Mouse (Mus musculus) heart, postnatal 36 days (tissue): ENCODE data around the gene Srsf10. TPM values are rescaled to one million over a fixed set of nuclear protein-coding genes. Genes with fewer than 3 reads are reported as not detected.

Experiments
- DNase-seq, 2 experiments: peaks; one replicate each; pipeline ENCODE4 v3.0.0; 2021 to 2022
- intact Hi-C: fragments of 180-260 bp; cut with DNase I; formaldehyde crosslinking; loops from one replicate; pipeline ENCODE4 v1.15.1; 2025
- total RNA-seq, 2 experiments: library from RNA; stranded (reverse); gene quantifications; 2 replicates each; pipeline ENCODE4 v1.2.3; 2021

Srsf10 gene
- total RNA-seq, 2 experiments from 2014 or later: 37.1 to 45.6 TPM

DNA sequence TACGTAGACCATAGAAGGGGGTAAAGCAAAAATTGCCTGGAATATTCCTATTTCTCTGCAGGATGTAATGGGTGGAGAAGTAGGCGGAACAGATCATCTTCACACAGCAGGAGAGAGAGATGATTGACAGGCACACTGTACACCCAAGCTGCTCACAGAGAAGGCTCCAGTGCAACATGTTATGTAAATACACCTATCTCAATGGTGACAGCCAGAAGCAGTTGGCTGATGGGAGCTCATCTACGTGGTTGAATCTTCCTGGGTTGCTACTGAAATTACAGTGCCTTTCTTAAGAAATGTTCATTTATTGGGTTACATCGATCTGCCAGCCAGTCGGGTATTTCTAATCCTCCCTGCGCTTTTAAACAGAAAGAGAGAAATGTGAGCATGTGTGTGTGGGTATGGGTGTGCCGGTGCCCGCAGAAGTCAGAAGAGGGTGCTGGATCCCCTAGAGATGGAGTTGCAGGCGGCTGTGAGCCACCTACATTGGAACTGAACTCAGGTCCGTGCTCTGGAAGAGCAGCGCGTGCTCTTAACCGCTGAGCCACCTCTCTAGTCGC is 1.5 kb upstream of the Srsf10 start:
- intact Hi-C loops: loop anchor here (2.0 kb wide), 1 partner anchor 25 kb away; no protein-coding TSS in a partner anchor

GRCm38 (mm10) chr4:135854630-135855029 is 917 bp upstream of the Srsf10 start:
- intact Hi-C loops: loop anchor here (2.0 kb wide), 1 partner anchor 26 kb away; no protein-coding TSS in a partner anchor
- no peak for DNase-seq

More for the DNA sequence above, 1.5 kb upstream of the Srsf10 start:
- no peak for DNase-seq

- intact Hi-C loops: loop anchor here (2.0 kb wide), 1 partner anchor 26 kb away; no protein-coding TSS in a partner anchor
- no peak for DNase-seq
Observed at GRCm38 (mm10) chr4:135855080-135855479, 467 bp upstream of the Srsf10 start.

DNA sequence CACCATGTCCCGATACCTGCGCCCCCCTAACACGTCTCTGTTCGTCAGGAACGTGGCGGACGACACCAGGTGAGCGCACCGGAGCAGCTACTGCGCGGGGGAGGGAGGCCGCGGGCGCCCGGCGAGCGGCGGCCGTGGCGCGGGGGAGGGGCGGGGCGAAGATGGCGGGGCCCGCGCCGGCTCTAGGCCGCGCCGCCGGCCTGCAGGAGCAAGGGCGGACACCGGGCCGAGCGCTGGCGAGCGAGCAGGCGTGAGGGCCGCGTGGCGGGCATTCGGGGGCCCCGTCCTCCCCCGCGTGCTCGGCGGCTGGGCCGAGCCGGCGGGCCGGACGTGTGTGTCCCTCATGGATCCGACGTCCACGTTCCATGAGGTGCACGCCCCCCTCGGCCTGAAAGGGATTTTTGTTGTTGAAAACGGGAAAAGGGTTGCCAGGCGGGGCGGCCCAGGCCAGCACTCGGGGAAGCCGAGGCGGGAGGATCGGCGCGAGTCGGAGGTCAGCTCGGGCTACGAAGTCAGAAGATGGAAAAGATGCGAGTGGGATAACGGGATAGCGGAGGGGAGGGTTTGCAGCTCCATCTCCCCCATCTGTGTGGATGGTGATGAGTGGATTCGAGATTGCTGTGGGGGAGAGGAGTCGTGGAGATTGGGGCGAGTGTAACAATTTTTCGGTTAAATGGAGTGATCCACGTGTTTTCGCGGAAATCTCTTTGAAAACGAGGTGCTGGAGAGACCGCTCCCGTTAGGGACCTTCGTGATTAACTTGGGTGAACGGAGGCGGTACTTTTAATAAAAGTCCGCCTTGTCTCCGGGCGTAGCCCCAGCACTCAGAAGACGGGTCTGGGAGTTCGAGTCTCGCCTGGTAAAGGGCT is 910 bp downstream of the Srsf10 start:
- peak; percentile 63 to 77 for DNase-seq
- intact Hi-C loops: loop anchor here (1.0 kb wide), 1 partner anchor 17 kb away; the partner anchor contains the start of gene Pnrc2

DNA sequence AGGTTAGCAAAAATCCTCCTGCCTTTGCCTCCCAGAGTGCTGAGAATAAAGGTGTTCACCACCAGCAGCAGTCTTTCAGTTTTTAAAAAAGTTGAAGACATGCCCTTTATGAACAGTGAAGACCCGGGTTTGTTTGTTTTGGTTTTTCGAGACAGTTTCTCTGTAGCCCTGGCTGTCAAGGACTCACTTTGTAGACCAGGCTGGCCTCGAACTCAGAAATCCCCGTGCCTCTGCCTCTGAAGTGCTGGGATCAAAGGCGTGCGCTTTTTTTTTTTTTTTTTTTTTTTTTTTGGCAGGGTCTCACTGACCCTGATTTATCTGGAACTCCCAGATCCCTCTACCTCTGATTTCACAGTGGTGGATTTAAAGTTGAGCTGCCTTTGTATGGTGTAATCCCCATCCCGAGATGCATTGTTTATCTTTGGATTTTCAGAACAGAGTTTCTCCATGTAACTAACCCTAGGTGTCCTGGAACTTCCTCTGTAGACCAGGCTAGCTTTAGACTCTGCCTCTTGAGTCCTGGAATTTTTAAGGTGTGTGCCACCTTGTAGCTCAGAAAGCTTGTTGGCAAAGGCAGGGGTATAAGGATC is 2.1 kb downstream of the Srsf10 start:
- DNase-seq: no peak
- intact Hi-C loops: loop anchor here (1.0 kb wide), 1 partner anchor 12 kb away; no protein-coding TSS in a partner anchor

DNA sequence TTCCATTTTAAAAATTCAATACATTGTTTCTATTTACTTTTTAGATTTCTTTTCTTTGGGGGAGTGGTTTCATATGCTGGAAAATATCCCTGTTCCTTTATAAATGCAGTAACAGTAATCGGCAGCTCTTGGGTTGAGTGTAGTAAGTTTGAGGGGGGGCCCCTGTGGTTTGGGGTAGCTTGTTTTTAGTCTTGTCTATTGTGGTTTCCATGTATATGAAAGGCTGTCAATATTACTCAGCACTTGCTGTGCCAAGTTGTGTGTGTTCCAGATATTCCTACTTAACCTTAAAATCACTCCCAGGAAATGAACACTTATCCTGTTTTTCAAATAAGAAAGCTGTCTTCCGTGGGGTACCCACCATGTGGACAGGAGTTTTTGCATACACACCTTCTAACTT is 13.4 kb downstream of the Srsf10 start:
- DNase-seq: no peak
- intact Hi-C loops: loop anchor here (1.0 kb wide), 1 partner anchor 11 kb away; no protein-coding TSS in a partner anchor

- intact Hi-C loops: loop anchor here (10.0 kb wide), 1 partner anchor 274 kb away; the partner anchor contains the start of gene Id3
- no peak for DNase-seq
Observed at GRCm38 (mm10) chr4:135870227-135871023, 14.9 kb downstream of the Srsf10 start.

DNA sequence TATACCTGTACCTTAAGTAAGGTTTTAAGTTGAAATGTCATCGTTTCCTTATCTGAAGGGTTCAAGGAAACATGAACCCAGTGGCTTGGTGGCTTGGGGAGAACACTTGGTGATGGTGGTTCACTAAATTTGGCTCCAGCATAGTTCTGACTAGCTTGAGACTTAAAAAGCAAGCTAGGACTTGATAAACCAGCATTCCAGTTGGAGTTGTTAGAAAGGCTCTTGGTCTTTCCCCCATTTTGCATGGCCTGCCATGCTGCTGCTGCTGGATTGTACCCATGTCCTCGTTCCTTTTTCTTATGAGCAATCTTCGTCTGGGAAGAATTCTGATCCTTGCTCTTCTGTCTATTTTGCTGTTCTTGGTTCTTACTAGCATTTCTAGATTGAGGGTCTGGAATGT is 16.5 kb downstream of the Srsf10 start:
- intact Hi-C loops: loop anchor here (10.0 kb wide), 1 partner anchor 273 kb away; the partner anchor contains the start of gene Id3
- no peak for DNase-seq

DNA sequence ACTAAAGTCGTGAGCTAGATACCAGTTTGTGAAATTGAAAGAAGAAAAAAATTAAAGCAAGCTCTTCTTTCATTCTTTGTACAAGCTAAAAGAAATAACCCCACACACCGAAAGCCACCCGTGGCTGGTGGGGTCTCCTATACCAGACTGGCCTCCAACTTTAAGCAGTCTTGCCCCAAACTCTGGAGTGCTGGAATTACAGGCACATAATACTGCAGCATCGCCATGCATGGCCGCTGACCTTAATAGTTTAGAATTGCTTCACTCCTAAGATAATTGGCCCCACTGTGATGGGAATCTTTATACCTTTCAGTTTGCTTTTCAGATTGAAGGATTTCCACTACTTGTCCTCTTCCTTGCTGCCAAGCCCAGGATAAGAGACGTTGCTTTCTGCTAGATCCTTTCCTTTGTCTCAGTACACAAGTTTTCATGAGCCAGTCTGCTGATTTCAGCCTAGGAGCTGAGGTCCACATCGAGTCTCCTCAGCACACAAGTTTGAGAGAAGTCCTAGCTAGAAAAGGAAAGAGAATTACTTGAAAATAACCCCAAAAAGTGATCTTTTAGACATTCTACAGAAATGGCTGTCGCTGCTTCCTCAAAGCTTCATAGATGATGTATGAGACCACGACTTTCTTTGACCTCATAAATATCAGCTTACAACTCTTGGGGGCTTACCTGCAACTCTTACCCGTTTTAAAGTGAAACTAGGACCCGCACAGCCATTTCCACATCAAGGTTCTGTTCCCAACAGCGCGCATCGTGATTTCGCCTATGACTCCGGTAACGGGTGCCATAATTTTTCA is 17.2 kb downstream of the Srsf10 start:
- DNase-seq: peak in 1 of 2 experiments; percentile 37
- intact Hi-C loops: loop anchor here (1.0 to 10.0 kb wide), 2 partner anchors 16 to 272 kb away; partner anchors contain the start of gene Id3

- DNase-seq: peak; percentile 87 to 95
- intact Hi-C loops: loop anchor here (1.0 to 10.0 kb wide), 2 partner anchors 17 to 271 kb away; partner anchors contain the start of gene Id3
Observed at GRCm38 (mm10) chr4:135873526-135874202, 18.1 kb downstream of the Srsf10 start, which contains the start of gene Pnrc2. Gene Pnrc2, minus strand, starts transcription at chr4:135873850.

DNA sequence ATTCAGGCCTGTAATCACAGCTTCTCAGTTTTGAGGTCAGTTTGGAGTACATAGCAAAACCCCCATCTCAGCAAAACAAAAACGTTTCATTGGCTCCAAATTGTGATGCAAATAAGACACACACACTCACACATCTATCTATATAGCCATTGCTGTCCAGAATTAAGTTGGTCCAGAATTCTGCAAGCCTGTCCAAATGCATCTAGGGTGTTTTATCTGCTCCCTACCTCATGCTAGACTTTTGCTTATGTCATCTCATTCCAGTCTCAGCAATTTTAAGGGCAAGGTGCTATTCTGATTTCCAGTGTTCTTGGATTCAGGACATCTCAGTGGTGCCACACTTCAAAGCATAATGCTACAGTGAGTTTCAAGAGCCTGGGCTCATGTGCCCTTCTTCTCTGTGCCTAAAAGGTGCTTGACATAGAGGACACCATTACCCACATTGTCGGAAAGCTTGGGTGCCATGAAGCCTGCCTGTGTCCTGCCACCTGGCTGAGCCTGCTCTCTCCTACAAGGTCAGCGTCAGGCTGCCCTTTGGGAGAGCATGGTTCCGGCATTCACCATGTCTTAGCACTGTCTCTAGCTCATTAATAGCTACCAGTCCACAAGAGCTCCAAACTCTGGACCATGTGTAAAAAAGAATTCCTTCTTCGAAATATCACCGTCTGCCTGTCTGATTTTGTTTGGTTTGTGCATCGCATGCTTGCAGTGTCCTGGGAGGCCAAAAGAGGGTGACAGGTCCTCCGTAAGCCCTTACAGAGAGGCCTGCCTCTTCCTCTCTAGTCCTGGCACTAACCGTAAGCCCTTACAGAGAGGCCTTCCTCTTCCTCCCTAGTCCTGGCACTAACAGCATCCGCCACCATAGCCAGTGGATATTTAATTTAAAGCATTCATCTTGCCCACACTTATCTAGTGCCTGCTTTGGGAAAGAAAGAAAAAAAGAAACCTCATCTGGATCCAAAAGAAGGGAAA is 19.3 kb downstream of the Srsf10 start:
- DNase-seq: no peak
- intact Hi-C loops: loop anchor here (5.0 to 10.0 kb wide), 3 partner anchors 53 to 270 kb away; partner anchors contain the start of gene Id3

- no peak for DNase-seq
- intact Hi-C loops: loop anchor here (5.0 to 10.0 kb wide), 3 partner anchors 53 to 269 kb away; partner anchors contain the start of gene Id3
Observed at GRCm38 (mm10) chr4:135875546-135875945, 20.0 kb downstream of the Srsf10 start.

- intact Hi-C loops: loop anchor here (5.0 to 10.0 kb wide), 3 partner anchors 54 to 269 kb away; partner anchors contain the start of gene Id3
- peak; percentile 68 to 71 for DNase-seq
Observed at GRCm38 (mm10) chr4:135875991-135876582, 20.5 kb downstream of the Srsf10 start.

GRCm38 (mm10) chr4:135876583-135877020 is 21.1 kb downstream of the Srsf10 start:
- intact Hi-C loops: loop anchor here (1.0 to 10.0 kb wide), 4 partner anchors 54 to 268 kb away; partner anchors contain the start of gene Id3
- DNase-seq: peak; percentile 79 to 82

- no peak for DNase-seq
Observed at GRCm38 (mm10) chr4:135877742-135878141, 22.2 kb downstream of the Srsf10 start.

DNA sequence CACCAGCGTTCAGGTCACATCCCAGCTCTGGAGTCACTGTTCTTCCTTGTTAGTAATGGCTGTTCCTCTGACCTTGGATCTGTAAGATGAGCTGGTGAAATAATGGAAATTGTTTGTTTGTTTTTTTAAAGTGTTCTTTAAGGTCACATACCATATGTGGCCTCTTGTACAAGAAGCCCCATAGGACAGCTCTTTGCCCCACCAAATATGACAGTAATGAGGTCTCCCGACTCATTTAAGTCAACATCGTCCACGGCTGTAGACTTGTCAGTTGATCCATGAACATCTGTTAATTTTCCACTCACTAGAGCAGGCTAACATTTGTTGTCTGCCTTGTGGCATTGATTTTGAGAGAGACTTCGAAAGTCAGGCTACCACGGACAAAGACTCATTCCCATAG is 23.5 kb downstream of the Srsf10 start:
- no peak for DNase-seq
- intact Hi-C loops: loop anchor here (5.0 to 10.0 kb wide), 3 partner anchors 57 to 266 kb away; partner anchors contain the start of gene Id3

More at GRCm38 (mm10) chr4:135877742-135878141, 22.2 kb downstream of the Srsf10 start:
- intact Hi-C loops: loop anchor here (1.0 to 10.0 kb wide), 4 partner anchors 55 to 267 kb away; partner anchors contain the start of gene Id3
